Mouse (Mus musculus) intestine, embryonic 15.5 days (tissue): ENCODE measurements around the gene Itih5. TPM values are rescaled to one million over a fixed set of nuclear protein-coding genes. Genes with fewer than 3 reads are reported as not detected.

ENCODE experiments used
- ATAC-seq: fragments of 200-750 bp; cut with Nextera tagmentation; 2 replicates; pipeline ENCODE4 v1.8.0; 2017; ENCODE audit warnings: moderate TSS enrichment, moderate library complexity
- H3K27ac ChIP-seq: fragments of 300-500 bp; sonication (generic); 2 replicates; pipeline ENCODE4 v1.5.1; 2015; ENCODE audit warnings: mild to moderate bottlenecking, inconsistent platforms
- H3K27me3 ChIP-seq: fragments of 300-500 bp; sonication (generic); replicated peaks from 2 replicates; pipeline ENCODE4 v1.6.1; 2015; ENCODE audit warnings: inconsistent platforms
- H3K36me3 ChIP-seq: fragments of 300-500 bp; sonication (generic); 2 replicates; pipeline ENCODE4 v1.6.1; 2015; ENCODE audit warnings: inconsistent platforms
- H3K4me1 ChIP-seq: fragments of 300-500 bp; sonication (generic); replicated peaks from 2 replicates; pipeline ENCODE4 v1.6.1; 2015; ENCODE audit warnings: inconsistent platforms
- H3K4me2 ChIP-seq: fragments of 300-500 bp; sonication (generic); replicated peaks from 2 replicates; pipeline ENCODE4 v1.6.1; 2015; ENCODE audit warnings: mild to moderate bottlenecking, inconsistent platforms
- H3K4me3 ChIP-seq: fragments of 300-500 bp; sonication (generic); replicated peaks from 2 replicates; pipeline ENCODE4 v1.5.1; 2015; ENCODE audit warnings: inconsistent platforms
- H3K9ac ChIP-seq: fragments of 300-500 bp; sonication (generic); 2 replicates; pipeline ENCODE4 v1.6.1; 2015; ENCODE audit warnings: inconsistent platforms
- H3K9me3 ChIP-seq: fragments of 300-500 bp; sonication (generic); 2 replicates; pipeline ENCODE4 v1.6.1; 2016; ENCODE audit warnings: inconsistent platforms
- whole genome bisulfite sequencing: fragments of 180-500 bp; shearing (Covaris S2); methylation state at CpG from one replicate; pipeline ENCODE4 v1.1.7; 2015; 5-methylcytosine and 5-hydroxymethylcytosine counted together
- polyA plus RNA-seq: library from polyadenylated mRNA; unstranded; fragments of >200 nt; fragmentation: Nextera tagmentation; extraction: Ambion mirVana; gene quantifications from 2 replicates; pipeline ENCODE4 v1.2.1, GENCODE M21; 2015

Gene Itih5
- 12.1 and 12.2 TPM in 2 replicates for polyA plus RNA-seq

- no peaks in the 10 kb centered on the region for H3K9me3 ChIP-seq
- 9% methylated on average over 27 of the region's 27 CpGs for WGBS
- H3K36me3 ChIP-seq: no peaks in the 10 kb centered on the region
- peak within 1 kb of the TSS; percentile 46 for H3K4me3 ChIP-seq
- peak within 1 kb of the TSS; percentile 81 for H3K4me2 ChIP-seq
- H3K27me3 ChIP-seq: no peaks in the 10 kb centered on the region
- peak; percentile 90 for ATAC-seq
- 0 out of 2 replicates have a peak, but pooled peaks cover 6% of the 10 kb centered on the region for H3K4me1 ChIP-seq
- H3K9ac ChIP-seq: peak within 1 kb of the TSS; percentile 45
- H3K27ac ChIP-seq: no peak within 1 kb of the TSS; the same call in 1 of the 2 replicates
Observed at GRCm38 (mm10) chr2:10153201-10154075, at the start of gene Itih5. Itih5 (plus strand) TSS chr2:10153571.

- Histone ChIP-seq H3K9ac (no peak overlapping the region), H3K9me3 (no peaks in the 10 kb centered on the region), H3K27ac (no peak overlapping the region), H3K4me2 (no peak overlapping the region), H3K27me3 (no peaks in the 10 kb centered on the region), H3K4me3 (no peak overlapping the region), H3K4me1 (no peaks in the 10 kb centered on the region), H3K36me3 (no peaks in the 10 kb centered on the region)
- no peak for ATAC-seq
- 71% methylated on average over 6 of the region's 6 CpGs for WGBS
Observed at GRCm38 (mm10) chr2:10108535-10109189, 44.7 kb upstream of the Itih5 start.

- Histone ChIP-seq H3K4me3 (no peak overlapping the region), H3K4me1 (no peaks in the 10 kb centered on the region), H3K36me3 (no peaks in the 10 kb centered on the region), H3K27ac (no peak overlapping the region), H3K27me3 (no peaks in the 10 kb centered on the region), H3K4me2 (no peak overlapping the region), H3K9ac (no peak overlapping the region), H3K9me3 (no peaks in the 10 kb centered on the region)
- 63% methylated on average over 1 of the region's 1 CpGs for WGBS
- no peak for ATAC-seq
Observed at GRCm38 (mm10) chr2:10118751-10119150, 34.6 kb upstream of the Itih5 start.

- H3K27me3 ChIP-seq: no peaks in the 10 kb centered on the region
- WGBS: 81% methylated on average over 8 of the region's 8 CpGs
- H3K27ac ChIP-seq: no peak overlapping the region
- no peak overlapping the region for H3K9ac ChIP-seq
- no peak overlapping the region for H3K4me3 ChIP-seq
- no peaks in the 10 kb centered on the region for H3K9me3 ChIP-seq
- H3K36me3 ChIP-seq: no peaks in the 10 kb centered on the region
- no peak for ATAC-seq
- no peaks in the 10 kb centered on the region for H3K4me1 ChIP-seq
- no peak overlapping the region for H3K4me2 ChIP-seq
Observed at GRCm38 (mm10) chr2:10119276-10119675, 34.1 kb upstream of the Itih5 start.

- Histone ChIP-seq H3K27ac (no peak overlapping the region), H3K4me2 (no peak overlapping the region), H3K4me3 (no peak overlapping the region), H3K9me3 (no peaks in the 10 kb centered on the region), H3K36me3 (no peaks in the 10 kb centered on the region), H3K4me1 (no peaks in the 10 kb centered on the region), H3K27me3 (no peaks in the 10 kb centered on the region), H3K9ac (no peak overlapping the region)
- no peak for ATAC-seq
- WGBS: 62% methylated on average over 3 of the region's 3 CpGs
Observed at GRCm38 (mm10) chr2:10121826-10122225, 31.5 kb upstream of the Itih5 start.

GRCm38 (mm10) chr2:10126122-10126521 lies 27.2 kb upstream of the Itih5 start:
- Histone ChIP-seq H3K27me3 (no peaks in the 10 kb centered on the region), H3K9ac (no peak overlapping the region), H3K9me3 (no peaks in the 10 kb centered on the region), H3K4me1 (no peaks in the 10 kb centered on the region), H3K27ac (no peak overlapping the region), H3K36me3 (no peaks in the 10 kb centered on the region), H3K4me2 (no peak overlapping the region), H3K4me3 (no peak overlapping the region)
- WGBS: 90% methylated on average over 4 of the region's 4 CpGs
- no peak for ATAC-seq

GRCm38 (mm10) chr2:10127471-10127870 lies 25.9 kb upstream of the Itih5 start:
- ATAC-seq: no peak
- WGBS: 86% methylated on average over 5 of the region's 5 CpGs
- no peaks in the 10 kb centered on the region for H3K9me3 ChIP-seq
- no peak overlapping the region for H3K4me2 ChIP-seq
- H3K4me3 ChIP-seq: no peak overlapping the region
- H3K4me1 ChIP-seq: no peaks in the 10 kb centered on the region
- H3K36me3 ChIP-seq: no peaks in the 10 kb centered on the region
- no peaks in the 10 kb centered on the region for H3K27me3 ChIP-seq
- no peak overlapping the region for H3K27ac ChIP-seq
- H3K9ac ChIP-seq: no peak overlapping the region

- 78% methylated on average over 4 of the region's 4 CpGs for WGBS
- no peak for ATAC-seq
Observed at GRCm38 (mm10) chr2:10128571-10128970, 24.8 kb upstream of the Itih5 start.

GRCm38 (mm10) chr2:10130341-10130990 lies 22.9 kb upstream of the Itih5 start:
- Histone ChIP-seq H3K9me3 (no peaks in the 10 kb centered on the region), H3K27me3 (no peaks in the 10 kb centered on the region), H3K36me3 (no peaks in the 10 kb centered on the region), H3K27ac (no peak overlapping the region), H3K4me2 (no peak overlapping the region), H3K4me1 (no peaks in the 10 kb centered on the region), H3K4me3 (no peak overlapping the region), H3K9ac (no peak overlapping the region)
- 51% methylated on average over 8 of the region's 8 CpGs for WGBS
- no peak for ATAC-seq

More at GRCm38 (mm10) chr2:10128571-10128970, 24.8 kb upstream of the Itih5 start:
- no peak overlapping the region for H3K27ac ChIP-seq
- H3K9ac ChIP-seq: no peak overlapping the region
- no peaks in the 10 kb centered on the region for H3K36me3 ChIP-seq
- no peaks in the 10 kb centered on the region for H3K27me3 ChIP-seq
- H3K4me2 ChIP-seq: no peak overlapping the region
- no peaks in the 10 kb centered on the region for H3K4me1 ChIP-seq
- H3K9me3 ChIP-seq: no peaks in the 10 kb centered on the region
- H3K4me3 ChIP-seq: no peak overlapping the region

GRCm38 (mm10) chr2:10131296-10131695 lies 22.1 kb upstream of the Itih5 start, which contains the start of gene Itih2:
Itih2 (minus strand) TSS chr2:10131396.
- H3K4me3 ChIP-seq: no peak within 1 kb of the TSS
- H3K4me1 ChIP-seq: no peaks in the 10 kb centered on the region
- H3K27ac ChIP-seq: no peak within 1 kb of the TSS
- WGBS: 90% methylated on average over 4 of the region's 4 CpGs
- H3K9me3 ChIP-seq: no peaks in the 10 kb centered on the region
- no peaks in the 10 kb centered on the region for H3K36me3 ChIP-seq
- no peaks in the 10 kb centered on the region for H3K27me3 ChIP-seq
- H3K4me2 ChIP-seq: no peak within 1 kb of the TSS
- H3K9ac ChIP-seq: no peak within 1 kb of the TSS
- no peak for ATAC-seq

- H3K9ac ChIP-seq: no peak overlapping the region
- H3K9me3 ChIP-seq: no peaks in the 10 kb centered on the region
- H3K27ac ChIP-seq: no peak overlapping the region
- no peaks in the 10 kb centered on the region for H3K4me1 ChIP-seq
- no peak overlapping the region for H3K4me2 ChIP-seq
- H3K27me3 ChIP-seq: no peaks in the 10 kb centered on the region
- WGBS: 84% methylated on average over 1 of the region's 1 CpGs
- no peaks in the 10 kb centered on the region for H3K36me3 ChIP-seq
- no peak for ATAC-seq
- no peak overlapping the region for H3K4me3 ChIP-seq
Observed at GRCm38 (mm10) chr2:10132128-10132527, 21.2 kb upstream of the Itih5 start.

- H3K4me2 ChIP-seq: no peak overlapping the region
- H3K9ac ChIP-seq: no peak overlapping the region
- no peaks in the 10 kb centered on the region for H3K9me3 ChIP-seq
- H3K27ac ChIP-seq: no peak overlapping the region
- no peak overlapping the region for H3K4me3 ChIP-seq
- H3K27me3 ChIP-seq: no peaks in the 10 kb centered on the region
- H3K4me1 ChIP-seq: no peaks in the 10 kb centered on the region
- 49% methylated on average over 6 of the region's 6 CpGs for WGBS
- H3K36me3 ChIP-seq: no peaks in the 10 kb centered on the region
- no peak for ATAC-seq
Observed at GRCm38 (mm10) chr2:10133941-10134340, 19.4 kb upstream of the Itih5 start.
